In genomic region chr2:69587896-69588295, GRCm38 (mm10) we compare ENCODE assay signal across 8 mouse cellular contexts. TPM values are rescaled to one million over a fixed set of nuclear protein-coding genes. Genes with fewer than 3 reads are reported as not detected.
DNase-seq lines count a peak whose midpoint lies in the region; ATAC-seq lines count a peak whose summit lies in the region.

No protein-coding gene starts in this region.

- intact Hi-C loops in left cerebral cortex, postnatal 14 days (cut with DNase I): no loop called here

- no peaks in the 10 kb centered on the region for H3K36me3 ChIP-seq in embryonic facial prominence, embryonic 11.5 days (replicated peaks; ENCODE audit: control insufficient read depth, insufficient read depth, low read depth, low read length)

- H3K9ac ChIP-seq in embryonic facial prominence, embryonic 11.5 days (replicated peaks; ENCODE audit: low read length): no peak overlapping the region

- no peak for ATAC-seq in embryonic facial prominence, embryonic 11.5 days (replicated peaks; ENCODE audit: insufficient number of reproducible peaks, low FRiP score, low TSS enrichment, low read depth)
- ATAC-seq in erythroblast, adult 5-6 weeks (replicated peaks; ENCODE audit: low FRiP score, poor library complexity, severe bottlenecking): no peak

- H3K27me3 ChIP-seq in embryonic facial prominence, embryonic 11.5 days (ENCODE audit: control insufficient read depth, insufficient read depth, low read length): peaks cover 34% of the 10 kb centered on the region

- H3K9me3 ChIP-seq in embryonic facial prominence, embryonic 11.5 days (replicated peaks; ENCODE audit: control insufficient read depth, low read length): no peaks in the 10 kb centered on the region

- H3K27ac ChIP-seq in embryonic facial prominence, embryonic 11.5 days (replicated peaks; ENCODE audit: low read depth, low read length): no peak overlapping the region

- peak; percentile 98 for DNase-seq in Muller cell, postnatal 12 days (ENCODE audit: inconsistent ontology term)
- peak; percentile 26 for DNase-seq in embryonic facial prominence, embryonic 11.5 days (ENCODE audit: low spot score)
- peak; percentile 76 for DNase-seq in kidney, adult 18-20 months
- peak; percentile 9 for DNase-seq in lung, postnatal 36 days
- no peak for DNase-seq in urinary bladder, adult 18-20 months (ENCODE audit: low spot score in 2 of 2)
- no peak for DNase-seq in left cerebral cortex, postnatal 14 days (ENCODE audit: low spot score in 2 of 2)
- DNase-seq in adrenal gland, adult 8-10 months: no peak

- H3K4me3 ChIP-seq in embryonic facial prominence, embryonic 11.5 days (ENCODE audit: low read depth, low read length): peak overlapping the region; percentile 19

- H3K4me2 ChIP-seq in embryonic facial prominence, embryonic 11.5 days (ENCODE audit: low read depth, low read length): peak overlapping the region; percentile 39

- WGBS in embryonic facial prominence, embryonic 11.5 days: under 1% methylated on average over 18 of the region's 23 CpGs

- H3K4me1 ChIP-seq in embryonic facial prominence, embryonic 11.5 days (ENCODE audit: control insufficient read depth, insufficient read depth, low read length): peaks cover 7% of the 10 kb centered on the region

RNA-seq across cellular contexts. Expression of gene Lrp2, which starts 2.0 kb away (rescaled TPM):
- polyA plus RNA-seq in embryonic facial prominence, embryonic 11.5 days (2014; fragmentation: Nextera tagmentation; extraction: Ambion mirVana): 1.7 and 2.4 TPM in 2 replicates
- not detected in 2 replicates for total RNA-seq in erythroblast, adult 5-6 weeks (2015; ENCODE audit: low replicate concordance)
- not detected in 2 replicates for total RNA-seq in erythroblast, adult 5-6 weeks (2017; ENCODE audit: low replicate concordance)
- under 1 TPM; 0.09 to 0.17 TPM for total RNA-seq in left cerebral cortex, postnatal 14 days (2021)
- total RNA-seq in adrenal gland, adult 8-10 months (2022): under 1 TPM; 0.15 to 0.42 (median 0.24) TPM

RNA-seq across cellular contexts. Expression of gene Bbs5, which starts 59.1 kb away (rescaled TPM):
- 19.9 and 21.4 TPM in 2 replicates for polyA plus RNA-seq in embryonic facial prominence, embryonic 11.5 days (2014; fragmentation: Nextera tagmentation; extraction: Ambion mirVana)
- total RNA-seq in erythroblast, adult 5-6 weeks (2015; ENCODE audit: low replicate concordance): not detected in 2 replicates
- total RNA-seq in erythroblast, adult 5-6 weeks (2017; ENCODE audit: low replicate concordance): not detected in 2 replicates
- 10 to 100 TPM; 25.9 to 29.4 TPM for total RNA-seq in left cerebral cortex, postnatal 14 days (2021)
- total RNA-seq in adrenal gland, adult 8-10 months (2022): 10 to 100 TPM in 2 of 4 experiments, 1 to 10 TPM in 2; 9.8 to 14.6 (median 10.2) TPM

Comparison
In these comparisons a context has a peak if more than half of its experiments do, and no peak if none do; other contexts are left out.
1. DNase-seq: peak in Muller cell, postnatal 12 days (single experiment), embryonic facial prominence, embryonic 11.5 days (single experiment), kidney, adult 18-20 months (single experiment) and lung, postnatal 36 days (single experiment); none in urinary bladder, adult 18-20 months (0 of 2), left cerebral cortex, postnatal 14 days (0 of 2) and adrenal gland, adult 8-10 months (single experiment).
2. RNA of gene Bbs5, which starts 59.1 kb away (total RNA-seq): 25.9 to 29.4 TPM in left cerebral cortex, postnatal 14 days and 9.8 to 14.6 TPM in adrenal gland, adult 8-10 months; not detected in erythroblast, adult 5-6 weeks; every median in the first group is over 4 times any median in the second.